Mouse (Mus musculus): ENCODE results near the gene Fndc11.
"Not testable (repeated sequence)": the region's sequence is repeated elsewhere in the genome, so short reads cannot be mapped to it uniquely, and the experiment has no call there.

Gene Fndc11

DNA sequence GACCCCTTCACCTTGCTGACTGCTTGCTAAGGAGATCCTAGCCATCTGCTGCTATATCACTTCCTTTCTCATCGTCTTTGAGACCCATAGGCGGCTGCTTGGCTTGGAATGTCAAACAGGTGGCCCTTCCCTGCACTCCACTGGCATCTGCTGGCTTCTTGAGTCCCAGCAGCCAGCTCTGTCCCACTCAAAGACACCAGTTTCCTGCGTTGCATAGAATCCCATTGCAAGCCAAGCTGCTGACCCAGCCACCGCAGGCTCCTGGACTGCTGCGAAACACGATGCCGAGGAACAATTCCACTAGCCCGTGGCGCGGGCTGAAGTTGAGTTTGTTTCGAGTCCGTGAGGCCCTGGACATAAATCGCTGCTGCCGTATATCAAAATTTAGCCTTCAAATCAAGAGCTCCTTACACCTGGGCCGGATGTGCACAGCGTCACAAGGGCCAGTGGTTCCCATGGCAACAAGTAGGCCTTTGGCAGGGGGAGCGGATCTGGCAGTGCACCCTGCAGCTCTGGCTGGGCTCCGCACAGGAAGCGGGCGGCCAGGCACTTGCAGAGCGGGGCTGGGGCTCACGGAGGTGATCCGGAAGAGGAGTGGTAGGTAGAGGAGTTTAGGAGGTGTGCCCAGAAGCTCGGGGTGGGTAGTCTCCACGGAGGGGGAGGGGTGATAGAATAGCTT is at the start of gene Fndc11:
Gene Fndc11, plus strand, starts transcription at position 476 of the 679 bp plus-strand sequence.
- peak; percentile 61 for DNase-seq (ENCODE audit: low read depth)

DNA sequence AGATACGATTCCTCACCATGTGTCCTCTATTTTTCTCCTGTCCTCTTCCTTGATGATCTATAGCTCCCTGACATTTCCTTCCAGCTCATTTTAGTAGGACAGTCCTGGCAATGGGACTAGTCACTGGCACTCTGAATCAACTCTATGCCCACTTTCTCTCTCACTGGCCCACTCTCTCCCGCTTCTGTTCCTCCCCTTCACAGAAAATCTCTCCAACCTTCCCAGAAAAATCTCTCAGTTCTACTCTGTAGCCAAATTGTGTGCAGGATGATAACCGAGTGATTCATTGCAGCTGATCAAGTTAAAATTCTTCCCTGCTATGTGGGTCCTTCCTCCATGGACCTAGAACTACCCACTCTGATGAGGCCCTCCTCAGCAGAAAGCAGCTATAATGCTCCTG is 45.2 kb upstream of the Fndc11 start:
- DNase-seq (ENCODE audit: low read depth): no peak

DNA sequence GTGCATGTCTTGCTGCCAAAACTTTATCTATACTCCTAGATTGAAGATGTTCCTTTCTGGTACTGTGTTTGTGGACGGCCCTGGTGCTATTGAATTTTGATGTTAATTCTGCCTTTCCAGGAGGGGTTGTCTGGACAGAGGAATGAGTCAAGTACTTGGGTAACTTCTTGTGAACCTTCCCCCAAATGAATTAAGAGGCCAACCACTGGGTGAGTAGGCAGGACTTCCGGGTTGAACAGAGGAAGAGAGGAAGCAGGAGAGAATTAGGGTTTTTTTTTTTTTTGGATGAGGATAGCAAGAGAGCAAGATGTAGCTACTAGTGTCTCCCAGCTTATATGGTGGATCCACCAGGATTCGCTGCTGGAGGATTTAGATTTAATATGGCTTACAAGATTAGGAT is 41.8 kb upstream of the Fndc11 start:
- DNase-seq (ENCODE audit: low read depth): peak; percentile 34

DNA sequence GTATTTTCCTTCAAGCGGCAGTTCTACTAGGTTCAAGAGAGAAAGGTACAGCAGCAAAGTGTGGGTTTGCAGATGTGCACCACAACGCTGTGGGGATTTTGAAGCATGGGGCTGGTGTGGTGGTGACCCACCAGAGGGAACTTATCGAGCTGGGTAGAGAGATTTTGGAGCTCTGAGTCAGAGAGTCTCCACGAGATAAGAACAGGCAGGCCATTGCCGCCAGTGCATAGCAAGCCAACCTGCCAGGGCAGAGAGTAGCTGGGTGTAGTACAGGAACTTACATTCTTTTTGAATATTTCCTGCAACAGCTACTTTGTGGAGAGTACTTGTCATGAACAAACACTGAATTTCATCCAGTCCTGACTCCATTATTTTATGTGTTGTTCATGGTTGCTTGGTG is 41.3 kb upstream of the Fndc11 start:
- DNase-seq (ENCODE audit: low read depth): no peak

DNA sequence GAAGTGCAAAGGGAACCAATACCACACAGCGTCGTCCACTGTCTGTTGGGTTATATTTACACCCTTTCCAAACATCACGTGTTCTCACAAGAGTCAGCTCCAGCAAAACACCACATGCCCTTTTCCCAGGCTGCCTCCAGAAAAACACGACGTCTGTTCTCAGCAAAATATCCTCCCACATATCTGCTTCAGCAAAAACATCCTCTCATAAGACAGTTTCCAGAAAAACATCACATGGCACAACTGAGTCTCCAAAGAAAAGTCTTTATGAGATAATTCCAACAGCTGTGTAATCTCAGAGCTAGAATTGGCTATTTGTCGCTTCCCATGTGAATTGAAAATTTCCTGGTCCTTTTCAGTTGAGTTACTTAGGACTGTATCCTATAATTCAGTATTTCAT is 38.9 kb upstream of the Fndc11 start:
- no peak for DNase-seq (ENCODE audit: low read depth)

DNA sequence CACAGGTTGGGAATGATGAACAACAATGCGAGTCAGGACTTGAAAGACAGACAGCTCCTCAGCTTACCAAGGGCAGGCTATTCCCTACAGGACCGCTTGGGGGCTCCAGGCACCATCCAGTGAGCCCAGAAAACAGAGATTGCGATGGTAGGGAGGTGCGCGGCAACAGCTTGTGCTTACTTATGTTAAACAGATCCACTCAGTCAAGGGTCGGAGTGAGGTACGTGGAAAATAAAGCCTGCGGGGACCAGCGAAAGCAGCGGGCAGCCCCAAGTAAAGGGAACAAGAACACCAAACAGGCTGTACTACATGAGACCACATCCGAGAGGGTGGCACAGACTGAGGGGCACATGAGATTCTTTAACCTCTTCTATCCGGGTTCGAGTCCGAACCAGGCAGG is 33.2 kb upstream of the Fndc11 start:
- peak; percentile 92 for DNase-seq (ENCODE audit: low read depth)

DNA sequence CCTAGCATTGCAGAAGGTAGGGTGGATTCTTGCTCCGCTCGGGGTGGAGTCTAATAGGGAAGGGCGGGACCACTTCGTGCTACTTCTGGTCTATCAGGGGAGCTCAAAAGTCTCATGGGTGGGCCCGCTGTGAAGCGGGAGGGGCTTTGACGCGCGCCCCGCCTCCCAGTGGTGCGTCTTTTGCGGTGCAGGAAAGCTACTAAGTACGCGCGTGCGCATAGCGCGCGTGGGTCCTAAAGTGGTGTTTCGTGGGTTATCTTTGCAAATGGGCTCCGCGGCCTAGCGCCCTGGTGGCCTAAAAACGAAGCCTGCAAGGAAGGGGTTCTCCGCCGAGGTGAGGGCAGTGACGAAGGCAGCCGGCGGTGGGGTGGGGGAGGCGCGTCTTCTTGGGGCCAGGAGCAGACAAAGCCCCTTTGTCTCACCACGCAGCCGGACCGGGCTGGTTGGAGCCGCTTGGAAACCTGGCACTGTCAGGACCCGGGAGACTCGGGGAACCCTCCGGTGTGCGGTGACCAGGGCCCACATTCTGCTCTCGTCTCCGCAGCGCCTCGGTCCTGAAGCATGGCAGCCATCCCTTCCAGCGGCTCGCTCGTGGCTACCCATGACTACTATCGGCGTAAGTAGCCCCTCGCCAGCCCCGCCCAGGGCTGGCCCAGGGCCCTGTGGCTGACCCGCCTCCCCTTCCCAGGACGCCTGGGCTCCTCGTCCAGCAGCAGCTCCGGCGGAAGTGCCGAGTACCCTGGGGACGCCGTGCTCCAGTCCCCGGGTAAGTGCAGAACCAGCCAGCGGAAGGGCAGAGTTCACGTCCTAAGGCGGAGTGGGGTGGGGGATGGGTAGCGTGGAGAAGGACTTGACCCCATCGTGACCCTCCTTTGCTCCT is 32.5 kb upstream of the Fndc11 start, which contains the start of gene Ppdpf:
Gene Ppdpf, plus strand, starts transcription at position 127 of the 880 bp plus-strand sequence.
- DNase-seq (ENCODE audit: low read depth): peak; percentile 97

DNA sequence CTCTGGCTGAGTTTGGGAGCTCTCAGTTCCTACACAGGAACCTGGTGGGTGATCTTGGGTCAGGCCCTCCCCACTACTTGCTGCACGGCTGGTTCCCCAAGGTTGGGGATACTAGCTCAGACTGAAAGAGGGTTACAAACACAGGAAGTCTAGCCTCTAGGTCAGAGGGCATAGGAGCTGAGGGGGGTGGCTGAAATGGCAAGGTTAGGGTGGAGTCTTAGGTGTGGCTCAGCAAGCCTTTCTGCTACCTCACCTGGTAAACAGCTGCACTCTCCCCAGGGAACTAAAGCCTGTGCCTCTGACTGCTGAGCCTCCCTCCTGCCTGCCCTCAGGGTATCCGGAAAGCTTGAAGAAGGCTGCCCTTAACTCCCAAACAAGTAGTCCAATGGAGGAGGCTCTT is 31.1 kb upstream of the Fndc11 start:
- no peak for DNase-seq (ENCODE audit: low read depth)

DNA sequence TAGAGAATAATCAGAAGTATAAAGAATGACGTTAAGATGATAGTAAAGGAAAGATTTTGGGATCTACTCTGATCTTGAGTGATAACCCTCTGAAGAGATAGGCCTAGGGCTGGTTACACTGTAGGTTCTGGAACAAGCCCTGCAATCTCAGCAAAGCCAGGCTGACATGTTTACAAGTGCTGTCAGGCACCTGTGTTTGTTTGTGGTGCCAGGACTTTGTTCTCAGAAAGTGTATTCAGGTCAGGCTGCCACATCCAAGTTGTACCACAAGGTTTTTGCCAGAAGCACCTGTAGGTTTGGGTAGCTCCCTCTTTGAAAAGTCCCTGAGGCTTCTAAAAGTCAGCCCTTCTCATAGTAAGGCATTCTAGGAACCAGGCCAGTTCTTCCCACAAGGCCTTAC is 30.5 kb upstream of the Fndc11 start:
- no peak for DNase-seq (ENCODE audit: low read depth)

DNA sequence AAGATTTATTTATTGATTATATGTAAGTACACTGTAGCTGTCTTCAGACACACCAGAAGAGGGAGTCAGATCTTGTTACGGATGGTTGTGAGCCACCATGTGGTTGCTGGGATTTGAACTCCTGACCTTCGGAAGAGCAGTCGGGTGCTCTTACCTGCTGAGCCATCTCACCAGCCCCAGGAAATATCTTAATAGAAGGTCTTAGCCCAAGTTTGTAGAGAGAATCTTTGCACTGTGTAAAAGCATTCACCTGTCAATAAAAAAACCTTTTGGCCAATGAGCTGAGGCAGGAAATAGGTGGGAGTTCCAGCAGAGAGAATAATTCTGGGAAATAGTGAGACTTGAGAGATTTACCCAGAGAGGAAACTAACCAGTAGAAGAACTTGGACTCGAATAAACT is 28.4 kb upstream of the Fndc11 start:
- DNase-seq (ENCODE audit: low read depth): not testable (repeated sequence)

DNA sequence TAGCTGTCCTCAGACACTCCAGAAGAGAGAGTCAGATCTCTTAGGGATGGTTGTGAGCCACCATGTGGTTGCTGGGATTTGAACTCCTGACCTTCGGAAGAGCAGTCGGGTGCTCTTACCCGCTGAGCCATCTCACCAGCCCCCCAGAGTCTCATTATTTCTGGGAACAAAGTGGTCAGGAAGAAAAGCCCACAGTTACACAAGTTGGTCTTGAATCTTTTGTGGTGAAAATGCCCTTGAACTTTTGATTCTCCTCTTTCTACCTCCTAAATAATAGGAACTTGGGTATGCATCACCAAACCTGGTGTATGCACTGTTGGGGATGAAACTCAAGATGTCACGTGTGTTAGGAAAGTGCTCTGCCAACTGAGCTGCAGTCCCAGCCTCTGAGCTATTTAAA is 27.9 kb upstream of the Fndc11 start:
- peak; percentile 26 for DNase-seq (ENCODE audit: low read depth)

DNA sequence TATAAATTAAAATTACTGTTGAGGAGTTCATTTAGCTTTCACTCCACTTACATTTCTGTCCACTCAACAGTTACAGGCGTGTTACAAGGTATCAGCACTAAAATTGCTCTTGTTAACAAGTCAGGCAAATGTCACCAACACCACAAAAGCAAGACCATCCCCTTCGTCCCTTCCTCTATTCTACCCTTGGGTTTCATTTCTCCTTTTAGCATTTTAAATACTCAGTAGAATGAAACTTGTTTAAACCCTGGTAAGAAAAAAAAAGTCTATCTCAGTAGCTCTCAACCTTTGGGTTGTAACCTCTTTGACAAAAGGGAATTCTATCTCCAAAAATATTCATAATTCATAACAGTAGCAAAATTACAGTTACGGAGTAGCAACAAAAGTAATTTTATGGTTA is 26.8 kb upstream of the Fndc11 start:
- no peak for DNase-seq (ENCODE audit: low read depth)

DNA sequence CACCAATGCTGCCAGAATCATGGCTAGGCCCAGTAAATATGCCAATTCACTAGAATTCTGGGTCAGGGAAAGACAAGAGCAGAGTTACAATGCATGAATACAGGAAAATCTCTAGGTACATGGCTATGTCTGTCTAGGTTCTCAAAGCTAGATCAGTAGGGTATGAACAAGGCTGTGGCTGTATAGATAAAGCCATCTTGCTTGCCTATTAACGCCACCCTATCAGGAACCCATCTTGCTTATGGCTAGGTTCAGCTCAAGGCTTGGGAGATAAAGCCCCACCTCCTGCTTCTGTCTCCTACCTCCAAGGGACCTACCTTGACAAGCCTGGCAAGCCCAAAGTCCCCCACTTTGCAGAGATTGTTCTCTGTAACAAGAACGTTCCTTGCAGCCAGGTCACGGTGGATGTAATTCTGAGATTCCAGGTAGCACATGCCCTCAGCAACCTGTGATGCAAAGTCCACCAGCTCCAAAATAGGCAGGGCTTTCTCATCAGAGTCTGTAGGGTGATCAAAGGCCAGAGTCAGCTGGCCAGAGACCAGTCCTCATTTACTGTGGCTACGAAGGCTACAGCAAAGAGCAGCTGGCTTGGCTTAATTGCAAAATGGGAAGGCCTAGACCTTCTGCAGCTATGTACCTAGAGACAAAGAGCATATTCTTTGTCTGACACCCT is 23.0 kb upstream of the Fndc11 start:
- no peak for DNase-seq (ENCODE audit: low read depth)

DNA sequence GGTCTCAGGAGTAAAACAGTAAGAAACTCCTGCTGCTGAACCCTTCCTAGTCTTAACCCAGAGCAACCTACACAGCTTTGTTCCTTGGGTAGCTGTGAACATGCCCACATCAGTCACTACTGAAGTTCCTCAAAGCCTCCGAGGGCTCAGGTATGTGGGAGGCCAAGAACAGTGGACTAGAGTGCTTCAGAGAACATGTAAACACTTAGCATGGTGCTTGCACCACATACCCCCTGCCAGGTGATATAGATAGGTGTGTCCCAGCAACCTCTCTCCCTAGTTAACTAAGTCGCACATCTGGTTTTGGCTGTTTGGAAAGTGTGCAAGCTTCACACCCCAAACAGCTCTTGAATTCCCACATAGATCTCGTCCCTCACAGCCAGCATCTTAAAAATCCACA is 18.2 kb upstream of the Fndc11 start:
- no peak for DNase-seq (ENCODE audit: low read depth)

DNA sequence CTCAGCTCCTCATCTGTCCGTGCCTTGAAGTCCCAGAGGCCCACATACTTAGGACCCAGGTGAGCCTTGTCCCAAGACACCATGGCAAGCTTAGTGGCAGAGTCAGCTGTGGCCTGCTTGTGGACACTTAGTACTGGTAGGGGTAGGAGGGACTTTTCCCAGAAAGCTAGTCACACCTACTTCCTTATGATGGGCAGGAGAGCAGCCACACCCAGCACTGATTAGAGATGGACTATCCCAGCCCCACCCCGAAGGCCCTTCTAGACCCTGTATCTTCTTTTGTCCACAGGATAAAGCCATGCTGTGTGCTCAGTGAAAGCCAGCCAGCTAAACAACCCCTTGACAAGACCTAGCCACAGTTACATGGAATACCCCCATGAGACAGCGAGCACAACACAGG is 17.4 kb upstream of the Fndc11 start, which contains the start of gene Ptk6:
Gene Ptk6, minus strand, starts transcription at position 368 of the 400 bp plus-strand sequence.
- no peak for DNase-seq (ENCODE audit: low read depth)

DNA sequence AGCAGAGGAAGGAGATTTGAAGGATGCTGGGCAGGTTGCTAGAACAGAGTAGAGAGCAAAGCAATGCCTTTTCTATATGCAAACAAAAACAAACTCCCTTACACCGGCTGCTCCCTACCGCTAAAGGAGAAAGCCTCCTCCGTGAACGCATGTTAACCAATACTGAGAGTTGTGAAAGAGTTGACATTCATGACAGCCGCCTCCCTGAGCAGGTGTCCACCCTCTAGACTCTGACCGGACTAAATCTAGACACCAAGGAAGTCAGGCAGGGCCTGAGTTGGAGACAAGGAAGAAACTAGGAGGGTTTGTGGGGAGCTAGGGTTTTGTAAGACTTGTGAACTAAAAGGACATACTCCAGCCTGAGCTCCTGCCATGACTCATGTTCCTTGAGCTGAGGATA is 16.9 kb upstream of the Fndc11 start:
- DNase-seq (ENCODE audit: low read depth): no peak

DNA sequence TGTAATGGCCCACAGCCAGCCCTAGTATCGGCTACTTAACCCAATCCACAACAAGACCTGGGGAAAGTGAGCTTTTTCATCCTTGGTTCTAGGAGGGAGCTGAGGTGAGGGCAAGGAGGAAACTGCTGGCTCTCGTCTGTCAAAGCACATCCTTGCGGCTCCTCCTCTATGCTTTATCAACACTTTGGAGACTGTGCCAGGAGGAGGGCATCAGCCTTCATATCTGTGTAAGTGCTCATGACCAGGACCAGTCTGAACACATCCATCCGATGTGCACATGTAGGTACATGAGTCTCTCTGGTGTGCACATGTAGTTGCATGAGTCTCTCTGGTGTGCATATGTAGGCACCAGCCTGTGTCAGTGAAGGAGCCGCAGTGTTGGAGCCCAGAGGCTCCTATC is 14.1 kb upstream of the Fndc11 start:
- no peak for DNase-seq (ENCODE audit: low read depth)

DNA sequence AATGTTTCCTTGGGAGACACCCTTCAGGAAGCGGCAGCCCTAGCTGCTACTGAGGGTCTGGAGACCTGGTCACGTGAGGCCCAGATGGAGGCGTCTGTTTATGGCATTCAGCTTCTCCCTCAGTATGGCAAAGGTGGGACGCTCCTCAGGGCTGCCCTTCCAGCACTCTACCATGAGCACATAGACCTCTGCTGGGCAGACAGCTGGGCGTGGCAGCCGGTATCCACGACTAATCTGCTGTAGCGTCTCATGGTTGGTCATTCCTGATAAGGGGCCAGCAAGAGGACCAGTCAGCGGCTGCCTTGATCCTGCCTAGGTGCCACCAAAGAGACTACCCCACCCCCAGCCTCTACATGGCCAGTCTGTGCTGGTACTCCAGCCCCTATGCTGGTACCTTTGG is 13.7 kb upstream of the Fndc11 start:
- DNase-seq (ENCODE audit: low read depth): no peak

DNA sequence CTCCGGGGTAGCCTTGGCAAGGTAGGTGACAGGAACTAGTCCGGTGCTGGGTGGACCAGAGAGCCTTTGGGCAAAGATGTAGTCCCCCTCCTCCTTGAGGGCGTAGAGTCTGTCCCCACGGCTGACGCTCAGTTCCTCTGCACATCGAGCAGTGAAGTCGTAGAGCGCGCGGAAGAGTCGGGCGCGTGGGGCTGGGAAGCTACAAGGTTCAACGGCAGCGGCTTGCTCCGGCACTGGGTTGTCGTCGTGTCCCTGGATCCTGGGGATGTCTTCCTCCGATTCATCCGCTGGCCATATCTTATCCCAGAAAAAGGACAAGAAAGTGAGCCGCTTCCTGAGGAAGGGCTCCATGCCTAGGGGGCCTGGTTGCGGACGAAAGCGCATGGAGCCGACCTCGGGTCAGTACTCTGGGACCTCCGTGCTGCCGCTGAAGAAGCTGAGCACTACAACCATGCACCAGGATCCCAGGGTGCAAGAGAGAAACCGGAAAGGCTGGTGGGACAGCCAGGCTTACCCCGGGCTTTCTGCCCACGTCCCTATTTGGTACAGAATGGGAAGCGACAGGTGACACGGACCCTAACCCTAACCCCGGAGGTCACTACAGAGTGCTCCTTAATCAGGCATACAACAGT is 7.3 kb upstream of the Fndc11 start:
- DNase-seq (ENCODE audit: low read depth): no peak

DNA sequence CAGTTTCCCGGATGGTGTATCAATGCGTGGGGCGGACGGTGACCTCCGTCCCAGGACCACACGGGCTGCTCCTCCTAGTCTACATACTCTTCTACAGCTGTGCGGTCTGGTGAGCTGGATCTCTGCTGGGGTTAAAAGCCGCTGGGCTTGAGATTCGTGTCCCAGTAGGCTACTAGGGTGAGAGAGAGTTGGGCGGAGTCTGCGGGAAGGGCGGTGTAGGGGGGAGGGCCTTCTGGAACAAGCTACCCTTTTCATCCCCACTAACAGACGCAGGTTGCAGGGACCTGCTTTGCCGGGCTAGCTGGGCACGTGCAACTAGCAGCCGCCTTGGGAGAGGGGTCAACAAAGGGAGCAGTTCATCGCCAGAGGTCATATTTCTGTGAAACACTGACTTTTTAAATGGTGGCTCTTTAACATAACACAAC is 6.8 kb upstream of the Fndc11 start, which contains the start of gene Srms:
Gene Srms, minus strand, starts transcription at position 165 of the 425 bp plus-strand sequence.
- DNase-seq (ENCODE audit: low read depth): no peak

DNA sequence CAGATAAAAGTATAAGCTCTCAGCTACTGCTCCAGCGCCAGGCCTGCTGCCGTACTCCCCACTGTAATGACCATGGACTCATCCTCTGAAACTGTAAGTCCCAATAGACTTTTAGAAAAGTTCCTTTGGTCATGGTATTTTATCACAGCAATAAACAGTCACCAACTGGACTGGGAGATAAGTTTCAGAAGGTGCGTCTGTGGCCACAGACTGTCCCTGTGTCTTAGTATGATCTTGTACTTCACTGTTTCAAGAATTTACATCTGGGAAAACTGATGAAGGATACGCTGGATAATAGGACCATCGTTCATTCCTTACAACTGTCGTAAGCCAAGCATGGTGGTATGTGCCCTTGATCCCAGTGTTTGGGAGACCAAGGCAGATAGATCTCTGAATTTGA is 3.8 kb upstream of the Fndc11 start:
- no peak for DNase-seq (ENCODE audit: low read depth)

DNA sequence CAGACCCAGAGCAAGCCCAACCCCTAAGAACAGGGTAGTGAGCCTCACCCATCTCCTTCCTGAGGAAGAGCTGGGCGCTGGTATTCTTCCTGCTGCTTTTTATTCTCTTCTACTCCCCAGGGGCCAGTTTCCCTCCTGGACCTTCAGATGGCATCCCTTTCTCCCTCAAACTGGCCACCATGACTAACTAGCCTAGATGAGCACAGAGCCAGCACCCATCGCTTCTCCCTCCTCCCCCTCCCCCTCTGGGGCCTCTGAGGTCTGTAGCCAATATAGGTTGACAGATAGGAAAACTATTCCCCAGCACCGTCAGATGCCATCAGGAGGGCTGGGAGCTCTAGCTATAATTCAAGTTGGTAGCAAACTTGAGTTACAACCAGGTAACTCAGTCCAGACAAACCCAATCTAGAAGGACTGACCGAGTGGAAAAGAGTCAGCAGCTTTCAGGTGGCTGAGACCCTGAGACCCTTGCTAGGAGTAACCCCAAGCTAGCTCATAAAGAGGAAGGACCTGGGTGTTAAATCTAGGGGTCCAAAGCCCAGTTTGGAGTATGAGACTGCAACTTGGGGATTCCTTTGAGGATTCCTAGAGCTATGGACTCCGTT is 830 bp upstream of the Fndc11 start:
- peak; percentile 46 for DNase-seq (ENCODE audit: low read depth)

All from 416B (cell line).